Mouse (Mus musculus): ENCODE results near the gene Alkbh7.

The Alkbh7 gene

GRCm38 (mm10) chr17:57030931-57031660 is 34.0 kb downstream of the Alkbh7 start, which contains the start of gene Khsrp:
Gene Khsrp, minus strand, starts transcription at chr17:57031522.
- DNase-seq (ENCODE audit: low read depth, low spot score): peak; percentile 61

- peak; percentile 100 for DNase-seq (ENCODE audit: low read depth, low spot score)
Measured at GRCm38 (mm10) chr17:57031661-57032420, 34.7 kb downstream of the Alkbh7 start.

GRCm38 (mm10) chr17:57032854-57033253 is 35.7 kb downstream of the Alkbh7 start:
- peak; percentile 28 for DNase-seq (ENCODE audit: low read depth, low spot score)

DNA sequence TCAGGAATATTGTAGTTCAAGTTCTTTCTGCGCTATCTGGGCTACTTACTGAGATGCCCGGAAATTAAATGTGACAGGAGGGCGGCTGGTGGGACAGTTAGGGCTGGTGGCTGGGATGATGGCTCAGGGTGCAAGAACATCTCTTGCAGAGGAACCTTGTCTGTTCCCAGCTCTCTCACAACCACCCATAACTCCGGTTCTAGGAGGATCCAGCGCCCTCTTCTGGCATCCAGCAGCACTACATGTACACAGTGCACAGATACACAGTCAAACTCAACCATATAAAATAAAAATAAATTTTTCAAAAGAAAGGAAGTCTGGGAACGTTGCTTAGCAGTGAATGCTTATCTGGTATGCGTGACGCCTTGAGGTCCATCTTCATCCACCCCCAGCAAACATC is 41.8 kb downstream of the Alkbh7 start:
- DNase-seq (ENCODE audit: low read depth, low spot score): no peak

- no peak for DNase-seq (ENCODE audit: low read depth, low spot score)
Measured at GRCm38 (mm10) chr17:57041554-57041953, 44.4 kb downstream of the Alkbh7 start, which contains the start of gene Slc25a41. Gene Slc25a41, minus strand, starts transcription at chr17:57041654.

GRCm38 (mm10) chr17:57047406-57047805 is 50.3 kb downstream of the Alkbh7 start:
- DNase-seq (ENCODE audit: low read depth, low spot score): no peak

GRCm38 (mm10) chr17:57048816-57049215 is 51.7 kb downstream of the Alkbh7 start:
- no peak for DNase-seq (ENCODE audit: low read depth, low spot score)
